Mouse (Mus musculus) MEL-GATA-1-ER (cell line): ENCODE measurements around the gene Wdr45.
"Not testable (repeated sequence)": the region's sequence is repeated elsewhere in the genome, so short reads cannot be mapped to it uniquely, and the experiment has no call there.

Experiments
- DNase-seq: peaks from one replicate; pipeline ENCODE4 v3.0.0-alpha.2; 2012; ENCODE audit warnings: low read depth; ENCODE audit errors: extremely low read depth

Gene Wdr45

DNA sequence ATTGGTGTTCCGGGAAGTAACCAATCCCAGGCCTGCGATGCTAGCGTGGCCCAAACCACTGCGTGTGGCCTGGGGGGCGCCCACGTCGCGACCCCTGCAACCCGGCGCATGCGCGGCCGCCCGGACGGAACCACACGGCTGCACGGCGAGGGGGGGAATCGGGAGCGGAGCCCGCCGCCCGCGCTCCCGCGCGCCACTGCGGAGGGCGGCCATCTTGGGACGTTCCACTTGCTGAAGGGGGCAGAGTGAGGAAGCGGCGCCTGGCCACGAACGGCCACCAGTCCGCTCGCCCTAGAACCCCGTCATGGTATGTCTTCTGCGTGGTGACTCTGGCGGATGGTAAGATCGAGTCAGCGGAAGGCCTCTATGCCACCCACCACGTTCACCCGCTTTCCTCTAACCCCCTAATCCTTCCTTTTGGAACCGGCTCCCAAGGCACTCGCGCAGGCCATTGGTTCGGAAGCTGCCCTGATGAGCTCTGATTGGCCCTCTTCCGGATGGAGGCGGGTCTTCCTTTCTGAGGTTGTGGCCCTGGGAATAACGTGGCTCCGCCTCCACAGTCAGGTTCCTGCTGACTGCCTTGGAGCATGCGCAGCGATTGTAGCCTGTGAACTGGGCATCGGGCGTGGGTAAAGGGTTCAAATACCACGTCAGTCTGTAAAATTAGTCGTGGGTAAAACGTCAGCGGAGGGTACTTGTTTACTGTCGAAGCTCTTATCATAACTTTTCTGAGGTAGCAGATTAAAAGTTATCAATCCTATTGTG, at the start of gene Wdr45:
Gene Wdr45, plus strand, starts transcription at position 199 of the 765 bp plus-strand sequence.
- DNase-seq = peak; percentile 96

DNA sequence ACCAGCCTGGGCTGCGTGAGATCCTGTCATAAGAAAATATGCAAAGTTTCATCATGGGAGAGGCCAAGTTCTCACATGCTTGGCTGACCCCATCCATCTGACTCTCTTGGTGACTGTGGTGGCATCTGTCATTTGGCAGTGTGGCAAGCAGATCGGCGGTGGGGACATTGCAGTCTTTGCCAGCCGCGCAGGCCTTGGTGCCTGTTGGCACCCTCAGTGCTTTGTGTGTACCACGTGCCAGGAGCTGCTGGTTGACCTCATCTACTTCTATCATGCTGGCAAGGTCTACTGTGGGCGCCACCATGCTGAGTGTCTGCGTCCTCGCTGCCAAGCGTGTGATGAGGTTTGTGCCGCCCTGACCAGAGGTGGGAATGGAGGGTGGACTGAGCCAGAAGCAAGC, 49.3 kb upstream of the Wdr45 start:
- no peak for DNase-seq

DNA sequence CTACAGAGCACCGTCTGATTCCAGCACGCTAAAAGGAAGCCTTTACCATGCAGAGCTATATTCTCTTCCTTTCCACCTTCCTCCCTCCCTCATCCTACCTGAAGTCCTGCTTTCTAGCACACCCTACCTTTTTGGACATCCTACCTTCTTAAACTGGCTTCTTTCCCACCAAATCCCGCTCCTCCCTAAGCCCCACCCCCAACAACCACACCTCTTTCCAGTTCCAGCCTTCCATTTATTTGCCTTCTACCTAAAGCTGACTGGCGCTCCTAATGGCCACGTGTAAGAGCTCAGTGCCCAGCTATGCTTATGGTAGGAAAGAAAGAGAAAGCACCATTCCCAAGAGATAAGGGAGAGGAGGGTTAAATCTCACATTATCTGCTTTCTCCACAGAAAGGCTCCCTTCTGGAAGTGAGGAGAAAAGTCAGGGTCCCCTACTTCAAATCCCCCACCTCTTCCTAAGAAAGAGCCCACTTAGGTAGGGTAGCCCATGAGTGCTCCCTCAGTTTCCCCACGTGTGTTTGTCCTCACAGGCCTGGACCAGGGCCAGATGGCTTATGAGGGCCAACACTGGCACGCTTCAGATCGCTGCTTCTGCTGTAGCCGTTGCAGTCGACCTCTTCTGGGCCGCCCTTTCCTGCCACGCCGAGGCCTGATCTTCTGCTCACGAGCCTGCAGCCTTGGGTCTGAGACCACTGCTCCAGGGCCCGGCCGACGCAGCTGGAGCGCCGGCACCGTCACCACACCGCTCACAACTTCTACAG, 48.2 kb upstream of the Wdr45 start:
- no peak for DNase-seq

DNA sequence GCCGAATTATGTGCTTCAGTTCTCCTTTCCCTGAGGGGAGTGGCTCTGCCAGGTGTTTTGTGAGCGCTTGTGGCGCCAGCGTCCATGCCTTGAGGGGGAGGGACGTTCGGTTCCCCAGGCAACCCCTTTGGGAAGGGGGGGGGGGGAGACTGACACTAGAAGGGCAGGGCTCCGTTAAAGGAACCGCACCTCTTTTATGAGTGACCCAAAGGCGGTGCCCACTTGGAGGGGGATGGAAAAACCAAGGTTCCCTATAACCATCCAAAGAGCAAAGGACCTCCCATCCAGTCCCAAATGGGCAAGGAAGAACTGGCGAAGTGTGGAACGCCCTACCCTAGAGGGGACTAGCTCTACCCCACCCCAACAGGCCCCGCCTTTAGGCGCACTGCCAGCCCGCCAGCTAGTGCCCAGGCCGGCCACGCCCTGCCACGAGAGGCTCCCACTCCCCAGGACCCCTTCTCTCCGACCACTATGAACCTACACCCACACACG, 43.7 kb upstream of the Wdr45 start:
- DNase-seq = peak; percentile 66

DNA sequence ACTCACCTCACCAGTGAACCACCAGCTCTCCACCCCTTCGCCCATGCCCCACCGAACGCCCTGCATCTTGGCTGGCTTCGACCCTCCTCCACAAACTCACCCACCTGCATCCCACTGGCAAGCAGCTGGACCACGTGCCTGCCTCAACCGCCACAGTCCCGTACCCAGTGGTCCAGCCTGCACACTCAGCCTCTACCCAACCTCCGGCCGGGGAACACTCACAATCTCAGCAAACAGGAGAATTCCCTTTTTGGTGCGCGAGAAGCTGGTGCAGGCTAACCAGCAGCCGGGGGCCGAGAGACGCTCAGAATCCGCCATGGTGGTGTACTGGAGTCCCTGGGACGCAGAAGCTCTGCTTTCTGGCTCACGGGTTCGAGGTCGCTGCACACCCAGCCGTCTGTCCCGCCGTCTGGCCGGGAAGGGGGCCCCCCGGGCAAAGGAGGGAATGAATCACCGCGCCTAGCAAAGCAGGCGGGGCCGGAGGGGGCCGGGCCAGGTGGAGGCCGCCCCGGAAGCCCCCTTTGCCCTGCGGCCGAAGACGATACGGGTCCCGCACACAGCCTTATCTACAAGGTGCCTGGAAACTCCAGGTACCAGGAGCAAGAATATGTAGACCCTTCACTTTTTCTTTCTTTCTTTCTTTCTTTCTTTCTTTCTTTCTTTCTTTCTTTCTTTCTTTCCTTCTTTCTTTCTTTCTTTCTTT, 43.1 kb upstream of the Wdr45 start, which contains the start of gene Plp2:
Gene Plp2, minus strand, starts transcription at position 470 of the 703 bp plus-strand sequence.
- no peak for DNase-seq

DNA sequence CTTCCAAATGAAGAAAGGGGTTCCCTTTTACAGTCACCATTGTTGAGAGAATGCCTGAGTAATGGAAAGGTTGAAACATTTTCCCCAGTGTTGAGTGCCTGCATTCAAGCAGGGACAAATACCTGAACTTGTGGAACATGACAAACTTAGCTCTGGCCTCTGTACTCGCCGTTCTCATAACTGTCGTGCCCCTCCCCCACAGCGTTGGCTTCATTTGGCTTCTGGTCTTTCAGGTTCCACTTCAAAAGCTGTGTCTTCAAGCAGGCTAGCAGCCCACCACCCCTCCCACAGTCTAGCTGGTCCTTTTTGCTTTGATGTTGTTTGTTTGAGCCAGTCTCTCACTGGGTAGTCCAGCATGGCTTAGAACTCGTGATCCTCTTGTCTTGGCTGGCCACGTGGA, 41.4 kb upstream of the Wdr45 start:
- no peak for DNase-seq

DNA sequence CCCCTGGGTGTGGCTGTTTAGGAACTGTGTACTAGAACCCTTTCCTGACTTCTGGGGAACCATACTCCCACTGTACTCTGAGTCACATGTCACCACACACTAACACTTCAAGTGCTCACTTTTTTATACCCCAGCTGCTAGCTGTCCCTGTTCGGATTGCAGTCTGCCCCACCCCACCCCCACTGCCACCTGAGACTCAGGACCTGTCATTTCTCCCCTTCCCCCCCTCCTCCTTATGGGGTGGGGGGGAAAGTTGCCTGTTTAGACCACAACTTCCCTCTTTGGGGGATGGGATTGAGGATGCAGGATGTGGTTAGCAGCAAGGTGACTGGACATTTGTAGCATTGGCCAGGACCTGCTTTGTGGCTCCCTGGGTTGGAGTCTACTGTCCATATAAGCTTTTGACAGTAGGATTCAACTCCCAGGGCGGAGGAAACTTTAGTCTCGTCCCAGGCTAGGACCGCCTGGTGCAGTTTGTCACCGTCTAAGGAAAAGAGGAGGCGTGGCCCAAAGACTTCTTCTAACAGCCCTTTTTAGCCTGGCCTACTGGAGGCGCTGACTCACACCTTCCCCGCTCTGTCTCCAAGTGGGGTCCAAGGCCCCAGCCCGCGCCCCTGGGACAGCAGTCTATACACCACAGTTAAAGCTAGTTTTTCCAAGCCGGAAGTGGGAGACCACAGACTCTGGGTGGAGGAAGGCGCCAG, 40.4 kb upstream of the Wdr45 start:
- DNase-seq = peak; percentile 56

DNA sequence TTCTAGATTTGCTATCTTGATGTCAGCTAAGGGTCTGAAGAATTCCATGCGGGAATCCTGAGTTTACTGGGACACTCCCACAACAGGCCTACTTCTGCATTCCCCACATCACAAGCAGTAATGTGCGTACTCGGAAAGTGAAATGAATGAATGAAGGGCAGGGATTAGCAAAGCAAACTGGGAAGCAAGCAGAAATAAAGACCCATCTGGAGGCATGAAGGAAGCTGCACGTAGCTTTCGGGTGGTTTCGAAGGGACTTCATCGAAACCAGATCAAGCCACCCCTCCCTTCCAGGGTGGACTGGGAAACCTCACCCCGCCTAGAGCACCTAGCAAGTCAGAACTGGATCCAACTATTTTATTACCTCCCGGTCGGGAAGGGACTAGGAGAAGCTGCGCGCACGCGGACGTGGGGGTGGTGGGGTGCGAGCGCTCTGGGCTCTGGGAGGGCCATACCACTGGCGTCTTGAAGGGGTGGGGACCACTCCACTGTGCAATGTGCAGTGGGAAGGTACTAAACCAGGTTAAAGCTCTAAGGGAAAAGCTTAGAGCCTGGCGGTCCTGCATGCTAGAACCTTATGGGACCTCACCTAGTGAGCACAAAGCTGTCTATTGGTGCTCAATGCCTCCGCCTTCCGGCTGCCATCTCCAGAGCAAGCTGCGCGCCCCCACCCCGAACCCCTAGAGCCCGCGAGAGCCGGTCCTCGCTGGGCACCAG, 39.7 kb upstream of the Wdr45 start:
- no peak for DNase-seq

DNA sequence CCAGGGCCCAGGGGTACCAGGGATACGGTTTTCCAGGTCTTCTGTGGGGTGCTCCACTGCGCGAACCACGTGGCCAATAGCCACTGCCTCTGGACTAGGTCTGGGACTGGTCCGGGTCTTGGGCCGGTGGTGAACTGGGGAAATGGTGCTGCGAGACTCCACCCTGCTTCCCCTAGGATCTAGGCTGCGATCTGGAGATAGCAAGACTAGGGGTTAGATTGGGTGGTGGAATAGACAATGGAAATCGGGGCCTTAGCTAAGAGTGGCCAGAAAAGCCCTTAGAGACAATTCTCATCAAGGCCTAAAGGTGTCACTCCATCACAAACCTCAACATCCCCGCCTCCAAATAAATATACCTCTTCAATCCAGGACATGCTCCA, 39.1 kb upstream of the Wdr45 start:
- no peak for DNase-seq

DNA sequence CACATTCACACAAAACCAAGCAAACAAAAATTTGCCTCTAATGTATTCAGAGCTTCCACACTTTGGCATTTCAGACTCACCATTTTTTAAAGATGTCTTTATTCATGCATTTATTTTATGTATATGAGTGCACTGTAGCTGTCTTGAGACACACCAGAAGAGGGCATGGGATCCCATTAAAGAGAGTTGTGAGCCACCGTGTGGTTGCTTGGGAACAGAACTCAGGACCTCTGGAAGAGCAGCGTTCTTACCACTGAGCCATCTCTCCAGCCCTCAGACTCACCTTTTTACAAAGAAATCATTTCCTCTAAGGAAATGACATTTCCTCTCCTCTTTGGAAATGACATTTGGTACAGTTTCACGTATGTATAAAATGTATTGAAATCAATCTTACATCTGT, 35.1 kb upstream of the Wdr45 start:
- no peak for DNase-seq

DNA sequence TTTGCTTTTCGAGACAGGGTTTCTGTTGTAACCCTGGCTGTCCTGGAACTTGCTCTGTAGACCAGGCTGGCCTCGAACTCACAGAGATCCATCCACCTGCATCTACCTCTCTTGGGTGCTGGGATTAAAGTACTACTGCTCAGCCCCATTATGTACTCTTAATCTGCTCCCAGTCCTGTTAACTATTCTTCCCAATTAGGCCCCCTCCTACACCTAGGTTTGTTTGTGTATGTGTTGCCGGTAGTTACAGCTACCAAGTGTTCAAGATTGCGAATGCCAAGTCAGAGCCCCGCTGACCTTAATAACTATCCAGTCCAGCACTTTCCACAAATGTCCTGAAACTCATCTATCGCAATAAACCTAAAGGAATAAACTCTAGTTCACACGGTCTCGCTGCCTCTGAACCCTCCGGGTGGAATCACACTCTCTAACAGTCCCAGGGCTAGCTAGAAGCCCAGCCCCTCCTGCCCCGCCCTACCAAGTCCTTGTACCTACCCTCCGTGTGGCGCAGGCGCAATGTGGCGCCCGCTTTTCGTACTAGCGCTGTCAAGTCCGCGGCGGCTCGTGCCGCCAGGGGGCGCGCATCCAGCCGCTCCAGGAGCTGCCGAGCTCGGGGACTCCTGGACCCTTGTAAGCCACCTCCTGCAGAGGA, 34.6 kb upstream of the Wdr45 start:
- peak; percentile 85 for DNase-seq

DNA sequence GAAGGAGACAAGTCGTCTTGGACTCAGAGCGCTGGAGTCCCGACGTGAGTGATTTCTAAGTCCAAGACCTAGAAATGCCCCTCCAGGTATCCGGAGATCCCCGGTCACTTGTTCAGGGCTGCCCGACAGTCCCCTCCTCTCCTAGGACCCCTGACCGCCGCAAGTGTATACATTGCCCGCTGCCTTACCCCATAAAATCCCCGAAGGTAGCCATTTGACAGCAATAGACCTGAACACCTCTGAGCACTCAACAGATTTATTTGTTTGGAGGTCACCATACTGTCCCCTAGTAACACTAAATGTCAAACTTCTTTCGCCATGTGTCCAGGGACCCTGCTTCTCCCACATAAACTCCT, 34.1 kb upstream of the Wdr45 start:
- DNase-seq = no peak

DNA sequence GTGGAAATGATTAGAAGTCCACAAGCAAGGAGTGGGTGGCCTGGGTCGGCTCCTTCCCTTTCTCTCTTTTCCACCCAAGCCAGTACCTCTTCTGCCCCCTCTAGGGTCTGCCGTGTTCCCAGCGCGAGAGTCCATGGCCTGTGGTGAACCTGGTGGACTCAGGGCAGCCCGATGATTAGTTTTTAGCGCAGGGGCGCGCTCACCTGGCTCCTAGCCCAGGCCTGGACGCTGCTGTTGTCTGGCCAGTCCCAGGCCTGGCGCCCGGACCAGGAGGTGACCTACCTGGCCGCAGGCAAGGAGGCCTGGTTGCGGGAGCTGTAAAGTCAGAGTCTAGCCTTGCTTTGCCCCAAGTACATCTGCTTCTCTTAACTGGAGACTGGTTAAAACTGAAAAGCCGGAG, 33.3 kb upstream of the Wdr45 start, which contains the start of gene Magix:
Gene Magix, minus strand, starts transcription at position 388 of the 400 bp plus-strand sequence.
- DNase-seq = no peak

DNA sequence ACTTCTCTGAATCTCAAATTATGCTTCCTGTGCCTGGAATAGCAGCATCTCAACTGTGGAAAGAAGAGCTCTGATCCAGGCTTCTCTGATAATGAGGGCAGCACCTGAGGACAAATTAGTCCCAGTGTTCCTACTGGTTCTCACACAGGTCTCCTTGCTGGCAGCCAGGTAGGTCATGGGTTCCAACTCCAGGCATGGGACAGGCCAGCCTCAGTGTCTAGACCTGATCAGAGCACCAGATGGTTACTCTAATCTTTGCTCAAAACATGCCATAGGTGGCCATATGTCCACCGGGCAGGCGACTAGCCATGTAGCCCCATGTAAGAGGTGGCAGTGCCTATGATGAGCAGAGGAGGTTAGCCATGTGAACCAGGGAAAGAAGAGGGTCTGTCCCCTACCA, 25.8 kb upstream of the Wdr45 start:
- no peak for DNase-seq

DNA sequence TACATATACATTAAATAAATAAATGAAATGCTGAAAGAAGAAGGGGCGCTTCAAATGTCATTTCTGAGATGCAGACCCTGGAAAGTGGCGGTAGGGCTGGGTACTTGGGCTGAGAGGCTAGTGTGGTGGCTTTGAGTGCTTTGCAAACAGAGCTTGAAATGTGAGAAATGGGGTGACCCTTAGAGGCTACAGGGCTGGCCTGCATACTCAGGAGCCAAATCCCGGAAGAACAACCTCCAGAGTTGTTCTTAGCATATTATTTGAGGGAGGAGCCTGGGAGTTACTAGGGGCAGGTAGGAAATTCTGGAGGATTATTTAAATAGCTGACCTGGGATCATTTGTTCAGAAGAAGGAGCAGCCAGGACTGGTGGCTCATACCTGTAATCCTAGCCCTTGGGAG, 23.6 kb upstream of the Wdr45 start:
- no peak for DNase-seq

DNA sequence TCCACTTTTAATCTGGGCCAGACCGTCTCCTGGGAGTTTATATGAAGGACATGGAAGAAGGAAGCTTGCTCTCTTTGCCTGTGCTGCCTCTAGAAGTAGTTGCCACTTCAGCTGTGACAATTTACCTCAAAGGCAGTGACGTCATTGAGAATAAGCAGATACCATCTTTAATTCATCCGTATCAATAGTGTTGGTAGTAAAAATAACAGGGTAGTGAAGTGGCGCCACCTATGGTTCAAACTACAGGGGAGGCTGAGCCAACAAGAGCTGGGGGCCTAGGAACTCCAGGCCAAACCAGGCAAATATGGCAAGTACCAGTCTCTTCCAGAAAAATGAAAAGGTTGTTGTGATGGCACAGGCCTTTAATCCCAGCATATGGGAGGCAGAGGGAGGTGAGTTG, 21.3 kb upstream of the Wdr45 start:
- no peak for DNase-seq

DNA sequence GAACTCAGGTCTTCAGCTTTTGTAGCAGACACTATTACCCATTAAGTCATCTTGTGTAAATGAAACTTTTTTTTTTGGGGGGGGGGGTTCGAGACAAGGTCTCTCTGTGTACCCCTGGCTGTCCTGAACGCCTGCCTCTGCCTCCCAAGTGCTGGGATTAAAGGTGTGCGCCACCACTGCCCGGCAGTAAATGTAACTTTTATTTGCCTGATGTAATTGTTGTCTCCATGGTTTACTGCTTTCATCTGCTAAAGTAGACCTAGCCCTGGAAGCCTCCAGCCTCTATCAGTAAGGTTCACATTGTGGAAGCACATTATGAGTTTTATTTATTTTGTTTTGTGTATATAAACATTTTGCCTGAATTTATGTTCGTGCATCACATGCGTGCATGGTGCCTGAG, 17.6 kb upstream of the Wdr45 start:
- DNase-seq = no peak

DNA sequence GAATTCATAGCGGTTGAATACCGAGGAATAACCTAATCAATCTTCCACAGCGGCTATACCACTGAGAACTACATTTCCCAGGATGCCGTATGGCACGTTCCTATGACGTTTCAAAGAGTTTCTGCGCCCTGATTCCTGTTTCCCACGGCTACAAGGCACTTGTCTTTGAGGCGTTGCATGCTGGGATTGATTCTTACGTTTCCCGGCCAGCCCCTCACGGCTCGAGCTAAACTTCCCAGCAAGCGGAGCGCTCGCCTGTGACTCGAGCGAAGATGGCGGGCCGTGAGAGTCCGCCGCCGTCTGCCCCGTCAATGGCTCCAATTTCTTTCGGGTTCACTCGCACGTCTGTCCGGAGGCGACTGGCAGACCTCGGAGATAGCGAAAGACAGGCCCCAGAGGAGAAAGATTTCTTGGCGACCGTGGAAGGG, 17.2 kb upstream of the Wdr45 start, which contains the start of gene Gpkow:
Gene Gpkow, plus strand, starts transcription at position 178 of the 428 bp plus-strand sequence.
- peak; percentile 96 for DNase-seq

DNA sequence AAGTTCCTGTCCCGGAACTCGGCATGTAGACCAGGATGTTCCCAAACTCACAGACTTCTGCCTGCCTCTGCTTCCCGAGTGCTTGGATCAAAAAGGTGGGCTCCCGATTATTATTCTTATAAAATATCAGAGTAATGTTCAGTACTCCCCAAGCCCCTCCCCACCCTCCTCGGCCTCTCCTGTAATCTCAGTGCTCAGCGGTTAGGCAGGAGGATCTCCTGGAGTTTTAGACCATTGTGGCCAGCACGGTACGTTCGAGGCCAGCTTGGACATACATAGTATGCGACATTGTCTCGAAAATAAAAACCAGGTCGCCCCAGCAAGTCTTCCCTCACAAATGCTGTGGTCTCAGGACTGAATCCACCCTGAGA, 384 bp upstream of the Wdr45 start:
- not testable (repeated sequence) for DNase-seq

DNA sequence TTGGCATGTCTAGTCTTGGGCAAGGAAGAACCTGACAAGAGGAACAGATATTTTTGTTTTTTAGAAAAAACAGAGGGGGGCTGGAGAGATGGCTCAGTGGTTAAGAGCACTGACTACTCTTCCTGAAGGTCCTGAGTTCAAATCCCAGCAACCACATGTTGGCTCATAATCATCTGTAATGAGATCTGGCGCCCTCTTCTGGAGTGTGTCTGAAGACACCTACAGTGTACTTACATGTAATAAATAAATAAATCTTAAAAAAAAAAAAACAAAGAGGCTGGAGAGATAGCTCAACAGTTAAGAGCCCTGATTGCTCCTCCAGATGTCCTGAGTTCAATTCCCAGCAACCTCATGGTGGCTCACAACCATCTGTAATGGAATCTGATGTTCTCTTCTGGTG, 1.9 kb downstream of the Wdr45 start:
- DNase-seq = not testable (repeated sequence)
